Mouse (Mus musculus) E14TG2a.4 (cell line): ENCODE results near the gene Nmnat1.

Experiments used
- H3K27me3 ChIP-seq: 2 replicates; pipeline ENCODE4 v1.6.1; 2014; ENCODE audit warnings: low read length, control low read depth; ENCODE audit not compliant: insufficient read depth
- H3K36me3 ChIP-seq: 2 replicates; pipeline ENCODE4 v1.6.1; 2014; ENCODE audit warnings: low read length, control low read depth; ENCODE audit not compliant: insufficient read depth
- H3K4me1 ChIP-seq: replicated peaks from 2 replicates; pipeline ENCODE4 v1.6.1; 2014; ENCODE audit warnings: low read depth, low read length, control low read depth
- H3K4me3 ChIP-seq: replicated peaks from 2 replicates; pipeline ENCODE4 v1.5.1; 2014; ENCODE audit warnings: mild to moderate bottlenecking, low read length
- H3K9me3 ChIP-seq: 2 replicates; pipeline ENCODE4 v1.6.1; 2014; ENCODE audit warnings: low read length, control low read depth
- CTCF ChIP-seq: conservative IDR thresholded peaks from 2 replicates; pipeline ENCODE4 v1.5.1; 2014; ENCODE audit warnings: low read length
- NANOG ChIP-seq: IDR thresholded peaks from 2 replicates; pipeline ENCODE4 v1.6.1; 2014; ENCODE audit warnings: borderline replicate concordance, low read length, mixed read lengths
- POU5F1 ChIP-seq: IDR thresholded peaks from 2 replicates; pipeline ENCODE4 v1.6.1; 2014; ENCODE audit warnings: low read length, borderline replicate concordance

The Nmnat1 gene

DNA sequence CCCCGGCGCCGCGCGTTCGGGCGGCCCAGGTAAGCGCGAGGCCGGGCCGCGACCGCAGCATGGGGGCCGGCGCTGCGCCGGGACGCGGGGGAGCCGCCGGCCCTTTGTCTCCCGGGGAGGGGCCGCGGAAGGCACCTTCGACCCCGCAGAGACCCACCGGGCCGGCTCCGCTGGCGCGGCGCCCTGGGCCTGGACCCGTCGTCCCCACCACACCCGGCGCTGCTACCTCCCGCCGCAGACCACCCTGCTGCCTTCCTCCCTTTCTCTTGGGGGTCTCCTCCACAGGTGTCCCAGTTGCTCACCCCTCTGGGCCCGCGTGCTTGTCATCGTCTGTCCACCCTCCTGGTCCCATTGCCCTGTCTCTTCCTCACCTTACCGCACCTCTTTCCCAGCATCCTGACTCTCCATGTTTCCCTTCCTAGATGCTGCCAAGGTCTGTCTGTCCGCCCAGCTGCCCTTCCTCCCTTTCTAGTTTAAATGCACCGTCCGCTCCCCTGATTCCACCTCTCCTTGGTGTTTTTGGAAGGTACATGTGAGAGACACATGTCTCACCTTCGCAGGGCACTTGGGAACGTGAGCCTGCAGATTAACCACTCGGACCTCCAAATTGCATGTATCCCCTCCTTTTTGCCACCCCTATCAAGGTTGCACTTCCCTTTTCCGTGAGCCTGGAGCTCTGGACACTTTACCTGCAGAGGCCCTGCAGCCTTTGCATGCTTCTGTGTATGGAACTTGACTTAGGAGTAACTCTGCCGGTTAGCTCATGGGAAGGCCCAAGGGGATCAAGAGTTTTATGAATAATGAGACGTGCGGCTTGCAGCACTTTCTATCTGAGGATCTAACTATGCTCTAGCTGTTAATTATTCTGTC, 33.6 kb upstream of the Nmnat1 start:
- H3K27me3 ChIP-seq = peaks cover 12% of the 10 kb centered on the region
- TF ChIP-seq CTCF = no peak
- no peak for TF ChIP-seq POU5F1
- no peak for TF ChIP-seq NANOG

DNA sequence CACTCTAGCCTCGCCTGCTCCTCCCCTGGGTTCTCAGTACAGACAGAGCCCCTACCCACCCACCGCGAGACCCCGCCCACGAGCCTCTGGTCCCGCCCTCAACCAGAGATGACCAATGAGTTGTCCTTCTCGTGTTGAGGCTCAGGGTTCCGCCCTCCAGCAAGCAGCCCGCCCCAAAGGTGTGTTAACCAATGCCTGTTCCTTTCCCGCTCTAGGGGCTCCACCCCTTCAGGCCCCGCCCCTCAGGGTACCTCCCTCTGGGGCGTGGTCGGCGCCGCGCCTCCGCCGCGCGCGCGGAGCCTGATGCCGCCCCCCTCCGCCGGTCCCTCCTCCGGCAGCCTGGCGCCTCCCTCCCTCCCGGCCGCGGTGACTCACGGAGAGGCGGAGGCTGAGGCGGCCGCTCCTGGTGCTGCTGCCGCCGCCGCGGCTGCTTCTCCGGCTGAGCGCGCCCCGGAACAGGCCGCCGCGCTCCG, 32.9 kb upstream of the Nmnat1 start, which contains the start of gene Ctnnbip1:
Ctnnbip1 (plus strand) TSS at position 369 of the 473 bp plus-strand sequence.
- H3K4me3 ChIP-seq = peak within 1 kb of the TSS; percentile 89
- no peak for TF ChIP-seq NANOG
- TF ChIP-seq CTCF = no peak
- no peak for TF ChIP-seq POU5F1

More for the DNA sequence above, 33.6 kb upstream of the Nmnat1 start:
- H3K4me3 ChIP-seq = peak overlapping the region; percentile 89
- no peaks in the 10 kb centered on the region for H3K36me3 ChIP-seq
- no peaks in the 10 kb centered on the region for H3K9me3 ChIP-seq
- H3K4me1 ChIP-seq = peaks cover 16% of the 10 kb centered on the region

DNA sequence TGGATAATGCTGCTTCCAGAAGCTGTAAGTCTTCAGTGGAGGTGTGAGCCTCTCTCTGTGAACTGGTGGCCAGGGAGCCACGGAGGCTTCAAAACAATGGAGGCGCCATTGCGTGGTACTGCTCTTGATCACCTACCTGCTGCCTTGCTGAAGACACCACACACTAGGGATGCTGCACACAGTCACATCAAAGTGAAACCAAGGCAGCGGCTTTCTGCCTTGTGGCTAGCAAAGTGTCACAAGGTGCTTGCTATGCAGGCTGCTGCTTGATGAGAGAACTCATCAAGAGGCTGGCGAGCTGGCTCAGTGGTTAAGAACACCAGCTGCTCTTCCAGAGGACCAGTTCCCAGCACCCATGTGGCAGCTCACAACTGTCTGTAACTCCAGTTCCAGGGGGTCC, 30.7 kb upstream of the Nmnat1 start:
- Histone ChIP-seq H3K27me3 (peaks cover 12% of the 10 kb centered on the region), H3K4me3 (no peak overlapping the region), H3K36me3 (no peaks in the 10 kb centered on the region), H3K4me1 (peaks cover 16% of the 10 kb centered on the region), H3K9me3 (no peaks in the 10 kb centered on the region)
- TF ChIP-seq NANOG (no peak), CTCF (no peak), POU5F1 (no peak)

More for the DNA sequence above, 32.9 kb upstream of the Nmnat1 start, which contains the start of gene Ctnnbip1:
- peaks cover 16% of the 10 kb centered on the region for H3K4me1 ChIP-seq
- no peaks in the 10 kb centered on the region for H3K36me3 ChIP-seq
- H3K27me3 ChIP-seq = peaks cover 12% of the 10 kb centered on the region
- H3K9me3 ChIP-seq = no peaks in the 10 kb centered on the region

DNA sequence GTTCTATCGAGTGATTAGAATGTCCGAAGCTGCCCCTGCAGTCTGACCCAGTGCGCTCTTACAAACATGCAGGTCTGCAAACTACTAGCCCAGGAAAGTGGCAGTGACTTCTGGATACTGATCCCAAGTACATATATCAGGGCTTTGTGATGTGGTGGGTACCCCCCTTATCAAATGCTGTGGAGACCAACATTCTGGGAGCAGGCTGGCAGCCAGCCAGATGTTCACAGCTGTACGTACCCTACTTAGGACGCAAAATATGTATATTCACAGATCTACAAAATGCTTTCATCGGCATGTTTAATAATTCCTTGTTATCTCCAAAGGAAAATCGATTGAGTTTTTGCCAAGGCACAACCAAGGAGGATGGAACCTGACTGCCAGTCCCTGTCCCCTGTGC, 27.1 kb upstream of the Nmnat1 start:
- H3K36me3 ChIP-seq = no peaks in the 10 kb centered on the region
- no peaks in the 10 kb centered on the region for H3K9me3 ChIP-seq
- TF ChIP-seq CTCF (no peak), POU5F1 (no peak), NANOG (no peak)
- H3K4me1 ChIP-seq = no peaks in the 10 kb centered on the region
- no peak overlapping the region for H3K4me3 ChIP-seq
- H3K27me3 ChIP-seq = no peaks in the 10 kb centered on the region

DNA sequence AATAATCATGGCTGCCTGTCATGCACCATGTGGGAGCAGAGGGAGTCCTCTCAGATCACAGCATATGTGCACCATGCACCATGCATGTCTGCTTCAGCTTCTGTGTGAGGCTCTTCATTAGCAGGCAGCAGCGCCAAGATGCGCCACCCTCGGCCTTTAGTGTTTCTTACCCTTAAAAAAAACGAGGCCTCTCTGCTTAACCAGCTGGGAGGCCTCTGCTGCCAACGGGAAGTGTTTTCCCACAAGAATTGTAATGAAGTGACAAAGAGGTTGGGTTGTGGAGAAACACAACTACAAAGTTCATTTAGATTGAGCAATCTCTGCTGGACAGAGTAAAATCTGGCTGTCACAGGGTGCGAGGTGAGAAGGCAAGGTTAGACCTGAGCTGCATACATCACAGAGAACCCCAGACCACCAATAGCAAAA, 26.2 kb upstream of the Nmnat1 start:
- no peaks in the 10 kb centered on the region for H3K9me3 ChIP-seq
- H3K27me3 ChIP-seq = no peaks in the 10 kb centered on the region
- no peak for TF ChIP-seq CTCF
- no peak for TF ChIP-seq NANOG
- TF ChIP-seq POU5F1 = no peak
- H3K4me3 ChIP-seq = no peak overlapping the region
- H3K36me3 ChIP-seq = no peaks in the 10 kb centered on the region
- H3K4me1 ChIP-seq = no peaks in the 10 kb centered on the region

DNA sequence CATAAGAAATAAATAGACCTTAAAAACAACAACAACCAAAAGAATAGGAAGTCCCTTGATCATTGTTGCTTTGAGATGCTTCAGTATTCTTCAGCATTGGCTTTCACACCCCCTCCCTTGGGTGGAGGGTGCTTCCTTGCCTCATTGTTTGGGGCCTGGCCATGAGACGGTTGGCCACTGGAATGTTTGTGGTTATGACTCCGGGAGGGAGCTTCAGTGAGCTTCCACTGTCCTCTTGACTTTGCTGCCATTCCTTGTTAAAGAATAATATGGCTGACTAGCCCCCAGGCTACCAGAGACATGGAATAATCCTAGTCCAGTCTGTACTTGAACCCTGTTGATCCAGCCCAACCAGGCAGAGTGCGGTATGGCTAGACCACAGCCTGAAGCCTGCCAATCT, 21.9 kb upstream of the Nmnat1 start:
- no peaks in the 10 kb centered on the region for H3K9me3 ChIP-seq
- peaks cover 19% of the 10 kb centered on the region for H3K4me1 ChIP-seq
- TF ChIP-seq CTCF = no peak
- TF ChIP-seq POU5F1 = no peak
- no peak for TF ChIP-seq NANOG
- no peak overlapping the region for H3K4me3 ChIP-seq
- no peaks in the 10 kb centered on the region for H3K27me3 ChIP-seq
- peaks cover 9% of the 10 kb centered on the region; the same call in 1 of the 2 replicates for H3K36me3 ChIP-seq

DNA sequence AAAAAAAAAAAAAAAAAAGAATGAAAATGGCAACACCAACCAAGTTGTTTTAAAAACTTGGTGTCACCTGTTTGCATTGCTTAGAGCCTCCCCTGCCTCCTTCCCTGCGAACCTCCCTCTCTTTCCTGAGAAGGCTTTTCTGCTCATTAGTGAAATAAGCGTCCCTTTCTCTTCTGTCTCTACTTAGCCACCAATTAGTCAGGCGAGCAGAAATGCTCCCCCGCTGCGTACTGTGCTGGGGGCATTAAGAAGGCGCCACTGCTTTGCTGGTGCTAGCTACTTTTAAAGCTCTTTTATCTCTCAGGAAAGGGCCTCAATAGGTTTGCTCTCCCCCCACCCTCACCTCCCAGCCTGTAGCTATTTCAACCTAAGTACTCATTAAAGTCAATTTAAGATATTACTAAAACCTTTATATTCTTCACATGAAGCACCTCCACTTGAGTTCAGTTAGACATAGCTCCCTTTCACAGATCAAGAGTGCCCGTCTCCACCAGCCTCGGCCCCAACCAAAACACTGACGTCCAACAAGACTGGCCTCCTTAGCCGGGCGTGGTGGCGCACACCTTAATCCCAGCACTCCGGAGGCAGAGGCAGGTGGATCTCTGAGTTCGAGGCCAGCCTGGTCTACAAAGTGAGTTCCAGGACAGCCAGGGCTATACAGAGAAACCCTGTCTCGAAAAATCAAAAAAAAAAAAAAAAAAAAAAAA, 20.4 kb upstream of the Nmnat1 start:
- TF ChIP-seq POU5F1 (no peak), NANOG (no peak), CTCF (no peak)
- Histone ChIP-seq H3K36me3 (peaks cover 19% of the 10 kb centered on the region), H3K4me1 (peaks cover 19% of the 10 kb centered on the region), H3K9me3 (no peaks in the 10 kb centered on the region), H3K4me3 (no peak overlapping the region), H3K27me3 (no peaks in the 10 kb centered on the region)

DNA sequence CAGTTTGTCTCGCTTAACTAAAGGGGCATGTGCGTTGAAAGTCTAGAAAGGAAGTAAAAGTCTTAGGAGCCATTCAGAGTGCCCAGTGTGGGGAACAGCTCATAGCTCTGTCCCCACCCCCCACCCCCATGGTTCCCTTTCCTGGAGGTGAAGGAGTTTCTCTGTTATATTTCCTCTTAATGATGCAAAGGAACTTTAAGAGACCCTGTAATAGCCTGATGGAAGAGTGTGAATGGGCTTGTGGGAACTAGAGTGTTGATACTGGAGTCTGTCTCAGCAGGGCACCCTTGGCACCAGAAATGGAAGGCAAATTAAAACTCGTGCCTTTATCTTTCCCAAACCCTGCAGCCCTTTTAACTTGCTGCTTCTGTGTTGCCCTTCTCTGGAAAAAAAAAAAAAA, 19.9 kb upstream of the Nmnat1 start:
- no peak overlapping the region for H3K4me3 ChIP-seq
- H3K4me1 ChIP-seq = peaks cover 19% of the 10 kb centered on the region
- peaks cover 25% of the 10 kb centered on the region for H3K36me3 ChIP-seq
- no peaks in the 10 kb centered on the region for H3K27me3 ChIP-seq
- H3K9me3 ChIP-seq = no peaks in the 10 kb centered on the region
- no peak for TF ChIP-seq NANOG
- no peak for TF ChIP-seq CTCF
- no peak for TF ChIP-seq POU5F1
